Comparison of ENCODE assay signal across 9 mouse cellular contexts in genomic region chr9:114982689-114983360, GRCm38 (mm10). TPM values are rescaled to one million over a fixed set of nuclear protein-coding genes. Genes with fewer than 3 reads are reported as not detected.
DNase-seq lines count a peak whose midpoint lies in the region; ATAC-seq and TF ChIP-seq lines count a peak whose summit lies in the region.
"Had no signal": no experiment of that assay in that cellular context is flagged by ENCODE, and none has a peak within 500 bp of the region (broad histone marks: within the 10 kb centered on the region; RNA-seq: fewer than 3 reads in every experiment).

TSS of gene Rps27rt (minus strand) at chr9:114982739.

- whole genome bisulfite sequencing in limb, embryonic 13.5 days, result 92% methylated on average over 16 of the region's 16 CpGs
- 92% methylated on average over 16 of the region's 16 CpGs for WGBS in stomach, embryonic 14.5 days

- no peak within 1 kb of the TSS for H3K9ac ChIP-seq in ES-Bruce4 (ENCODE audit: low read depth, poor library complexity, severe bottlenecking)
- no peak within 1 kb of the TSS for H3K9ac ChIP-seq in limb, embryonic 13.5 days
- H3K9ac ChIP-seq in stomach, embryonic 14.5 days (replicated peaks; ENCODE audit: low read depth, low read length), result no peak within 1 kb of the TSS

- DNase-seq in frontal cortex, adult 2 months (ENCODE audit: extremely low spot score in 1 of 2, low spot score in 1 of 2), result peak in 1 of 2 experiments; percentile 43
- no peak for DNase-seq in frontal cortex, postnatal 25 days (ENCODE audit: low spot score in 2 of 2)
- DNase-seq in fat pad, adult 2 months (ENCODE audit: extremely low read depth, low read depth, low spot score), result peak; percentile 13
- no peak for DNase-seq in heart, postnatal 25 days (ENCODE audit: low spot score)
- no peak for DNase-seq in frontal cortex, postnatal 10 days (ENCODE audit: low spot score in 2 of 2)

- no peak for TF ChIP-seq POLR2A in ES-Bruce4 (IDR thresholded peaks at IDR 0.05; ENCODE audit: insufficient read depth, low read length)

- no peak for TF ChIP-seq EP300 in ES-Bruce4 (IDR thresholded peaks at IDR 0.05; ENCODE audit: insufficient read depth, low read depth, low read length)

- H3K9me3 ChIP-seq in ES-Bruce4 (replicated peaks; ENCODE audit: control insufficient read depth, insufficient read depth, low read length, poor library complexity, severe bottlenecking), result no peaks in the 10 kb centered on the region
- H3K9me3 ChIP-seq in limb, embryonic 13.5 days, result no peaks in the 10 kb centered on the region; the same call in 1 of the 2 replicates
- no peaks in the 10 kb centered on the region for H3K9me3 ChIP-seq in stomach, embryonic 14.5 days (ENCODE audit: control insufficient read depth, low read depth, low read length)

- intact Hi-C loops in heart, postnatal 25 days (cut with DNase I), result no loop called here

- peaks cover 5% of the 10 kb centered on the region; the same call in 1 of the 2 replicates for H3K27me3 ChIP-seq in ES-Bruce4 (ENCODE audit: control insufficient read depth, insufficient read depth, low read length, poor library complexity, severe bottlenecking)
- peaks cover 14% of the 10 kb centered on the region for H3K27me3 ChIP-seq in limb, embryonic 13.5 days
- no peaks in the 10 kb centered on the region for H3K27me3 ChIP-seq in stomach, embryonic 14.5 days (ENCODE audit: control insufficient read depth, insufficient read depth, low read length)

- no peak for ATAC-seq in limb, embryonic 13.5 days (ENCODE audit: low FRiP score, low read depth)
- ATAC-seq in stomach, embryonic 14.5 days (ENCODE audit: insufficient number of reproducible peaks, insufficient read depth, low FRiP score, low read depth), result no peak

- H3K4me3 ChIP-seq in ES-Bruce4 (ENCODE audit: low read depth, low read length), result no peak within 1 kb of the TSS
- no peak within 1 kb of the TSS for H3K4me3 ChIP-seq in limb, embryonic 13.5 days
- no peak within 1 kb of the TSS for H3K4me3 ChIP-seq in stomach, embryonic 14.5 days (ENCODE audit: low read depth, low read length)

- no peak within 1 kb of the TSS for H3K4me2 ChIP-seq in limb, embryonic 13.5 days (replicated peaks)
- H3K4me2 ChIP-seq in stomach, embryonic 14.5 days (replicated peaks; ENCODE audit: low read depth, low read length), result no peak within 1 kb of the TSS

- no peaks in the 10 kb centered on the region for H3K4me1 ChIP-seq in ES-Bruce4 (ENCODE audit: control insufficient read depth, insufficient read depth, low read length)
- peaks cover 25% of the 10 kb centered on the region for H3K4me1 ChIP-seq in limb, embryonic 13.5 days
- peaks cover 7% of the 10 kb centered on the region; the same call in 1 of the 2 replicates for H3K4me1 ChIP-seq in stomach, embryonic 14.5 days (ENCODE audit: control insufficient read depth, insufficient read depth, low read length)

- no peaks in the 10 kb centered on the region for H3K36me3 ChIP-seq in ES-Bruce4 (ENCODE audit: control insufficient read depth, insufficient read depth, low read length, poor library complexity, severe bottlenecking)
- no peaks in the 10 kb centered on the region for H3K36me3 ChIP-seq in limb, embryonic 13.5 days
- H3K36me3 ChIP-seq in stomach, embryonic 14.5 days (ENCODE audit: control insufficient read depth, insufficient read depth, low read length), result no peaks in the 10 kb centered on the region

- H3K27ac ChIP-seq in ES-Bruce4 (ENCODE audit: insufficient read depth, low read length), result no peak within 1 kb of the TSS
- H3K27ac ChIP-seq in limb, embryonic 13.5 days, result no peak within 1 kb of the TSS
- H3K27ac ChIP-seq in stomach, embryonic 14.5 days (ENCODE audit: low read length), result no peak within 1 kb of the TSS
- H3K27ac ChIP-seq: macrophage had no signal

- TF ChIP-seq CTCF in ES-Bruce4 (IDR thresholded peaks at IDR 0.05; ENCODE audit: low read depth, low read length), result no peak

RNA-seq across cellular contexts. Expression of gene Rps27rt, which starts in this region (rescaled TPM):
- 44.6 and 57.4 TPM in 2 replicates for polyA plus RNA-seq in frontal cortex, adult 2 months (2012; rRNA removed)
- 3,274 and 3,343 TPM in 2 replicates for polyA plus RNA-seq in ES-Bruce4 (2011; ENCODE audit: insufficient read depth, insufficient read length, low read depth, missing spikeins)
- total RNA-seq in heart, postnatal 25 days (2021), result 10 to 100 TPM; 15.7 to 22.9 TPM
- 368 and 463 TPM in 2 replicates for polyA plus RNA-seq in limb, embryonic 13.5 days (2015; fragmentation: Nextera tagmentation; extraction: Ambion mirVana)
- polyA plus RNA-seq in stomach, embryonic 14.5 days (2014; fragmentation: Nextera tagmentation; extraction: Ambion mirVana), result 537 and 625 TPM in 2 replicates
